Mouse (Mus musculus): ENCODE measurements at regions not wholly inside any gene's neighbourhood (a gene's known extent, or its start where the extent isn't known, plus 50 kb on each side); places are given as distances from the start of the nearest gene placed in this dataset.

DNA sequence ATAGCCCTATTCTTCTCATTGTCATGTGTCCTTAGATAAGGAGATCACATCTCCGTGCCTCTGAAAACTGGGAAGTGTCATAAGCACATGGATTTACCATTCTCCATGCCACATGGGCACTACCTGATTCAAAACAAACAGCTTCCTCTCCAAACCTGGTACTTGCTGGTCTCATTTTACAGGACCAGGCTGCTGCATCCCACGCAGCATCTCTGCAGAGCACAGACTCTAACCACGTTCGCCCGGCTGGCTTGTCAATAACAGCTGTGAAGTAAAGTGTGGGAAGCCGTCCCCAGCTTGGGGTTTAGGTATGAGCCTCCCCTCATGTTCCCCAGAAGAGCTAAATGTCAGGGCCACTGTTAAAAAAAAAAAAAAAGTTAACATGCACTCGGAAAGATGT lies 53.0 kb upstream of the Ank start:
- WGBS (ENCODE audit: insufficient replicate concordance): 64% methylated on average over 7 of the region's 7 CpGs
- DNase-seq (ENCODE audit: low read depth in 3 of 3, low spot score in 3 of 3): no peak

DNA sequence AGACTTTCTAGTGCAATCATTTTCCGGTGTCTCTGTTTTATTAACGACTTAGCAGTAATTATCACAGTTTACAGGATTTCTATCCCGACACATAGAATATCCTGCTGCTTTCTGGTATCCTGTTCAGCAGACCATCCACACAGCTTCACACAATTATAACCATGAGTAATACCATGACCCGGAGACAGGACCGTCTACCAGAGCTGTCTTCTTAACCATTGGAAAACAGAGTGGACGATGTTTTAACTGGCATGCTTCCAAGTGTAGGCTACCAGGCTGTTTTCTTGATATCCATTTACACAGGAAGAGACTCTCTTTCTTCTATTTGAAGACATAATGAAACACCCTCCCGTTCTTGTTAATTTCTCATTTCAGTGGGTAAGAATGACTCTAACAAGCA lies 51.7 kb upstream of the Ank start:
- 63% methylated on average over 7 of the region's 7 CpGs for whole genome bisulfite sequencing (ENCODE audit: insufficient replicate concordance)
- Histone ChIP-seq H3K4me3 (ENCODE audit: insufficient read depth in 1 of 2, low read depth in 2 of 2, low read length in 2 of 2) (no peak overlapping the region), H3K27ac (no peak overlapping the region), H3K27me3 (ENCODE audit: control insufficient read depth, insufficient read depth, low read length) (no peaks in the 10 kb centered on the region), H3K9me3 (ENCODE audit: control insufficient read depth, low read length) (no peaks in the 10 kb centered on the region), H3K4me2 (ENCODE audit: low read depth) (no peak overlapping the region), H3K9ac (replicated peaks) (no peak overlapping the region), H3K36me3 (replicated peaks; ENCODE audit: control insufficient read depth, insufficient read depth, low read depth) (no peaks in the 10 kb centered on the region), H3K4me1 (replicated peaks; ENCODE audit: control insufficient read depth in 2 of 2, insufficient read depth in 2 of 2, low read length in 1 of 2) (no peaks in the 10 kb centered on the region)
- TF ChIP-seq CTCF (IDR thresholded peaks at IDR 0.05; ENCODE audit: low read depth) (no peak), EP300 (IDR thresholded peaks at IDR 0.05; ENCODE audit: low read depth) (no peak)
- DNase-seq (ENCODE audit: low read depth in 3 of 3, low spot score in 3 of 3): no peak
- ATAC-seq (ENCODE audit: insufficient read depth): no peak

More for the DNA sequence above, 53.0 kb upstream of the Ank start:
- Histone ChIP-seq H3K4me3 (ENCODE audit: insufficient read depth in 1 of 2, low read depth in 2 of 2, low read length in 2 of 2) (no peak overlapping the region), H3K9me3 (ENCODE audit: control insufficient read depth, low read length) (no peaks in the 10 kb centered on the region), H3K9ac (replicated peaks) (no peak overlapping the region), H3K27me3 (ENCODE audit: control insufficient read depth, insufficient read depth, low read length) (no peaks in the 10 kb centered on the region), H3K4me2 (ENCODE audit: low read depth) (no peak overlapping the region), H3K36me3 (replicated peaks; ENCODE audit: control insufficient read depth, insufficient read depth, low read depth) (no peaks in the 10 kb centered on the region), H3K27ac (no peak overlapping the region), H3K4me1 (replicated peaks; ENCODE audit: control insufficient read depth in 2 of 2, insufficient read depth in 2 of 2, low read length in 1 of 2) (no peaks in the 10 kb centered on the region)
- no peak for ATAC-seq (ENCODE audit: insufficient read depth)
- TF ChIP-seq CTCF (IDR thresholded peaks at IDR 0.05; ENCODE audit: low read depth) (no peak), EP300 (IDR thresholded peaks at IDR 0.05; ENCODE audit: low read depth) (no peak)

Data from liver, embryonic 14.5 days (tissue).